ENCODE assay signal across 9 mouse cellular contexts in genomic region chr15:97813452-97814204, GRCm38 (mm10). TPM values are rescaled to one million over a fixed set of nuclear protein-coding genes. Genes with fewer than 3 reads are reported as not detected.
DNase-seq lines count a peak whose midpoint lies in the region; ATAC-seq lines count a peak whose summit lies in the region.
"Had no signal": no experiment of that assay in that cellular context is flagged by ENCODE, and none has a peak within 500 bp of the region (broad histone marks: within the 10 kb centered on the region; RNA-seq: fewer than 3 reads in every experiment).

No protein-coding gene starts in this region.

- H3K27ac ChIP-seq in heart, embryonic 15.5 days = peak overlapping the region; percentile 60
- peak overlapping the region; percentile 18; the same call in 1 of the 2 replicates for H3K27ac ChIP-seq in stomach, embryonic 15.5 days
- H3K27ac ChIP-seq: macrophage had no signal

- WGBS in heart, embryonic 15.5 days = 54% methylated on average over 21 of the region's 21 CpGs
- WGBS in stomach, embryonic 15.5 days = 39% methylated on average over 21 of the region's 21 CpGs

- peaks cover 23% of the 10 kb centered on the region for H3K36me3 ChIP-seq in heart, embryonic 15.5 days
- peaks cover 26% of the 10 kb centered on the region for H3K36me3 ChIP-seq in stomach, embryonic 15.5 days

- no peak for ATAC-seq in heart, embryonic 15.5 days (replicated peaks; ENCODE audit: insufficient number of reproducible peaks, insufficient read depth, low FRiP score, low read depth)
- ATAC-seq in stomach, embryonic 15.5 days (ENCODE audit: insufficient read depth, low FRiP score, low read depth) = no peak

- no peak overlapping the region for H3K4me3 ChIP-seq in heart, embryonic 15.5 days
- H3K4me3 ChIP-seq in stomach, embryonic 15.5 days (replicated peaks) = no peak overlapping the region

- no peak overlapping the region for H3K4me2 ChIP-seq in heart, embryonic 15.5 days
- peak overlapping the region; percentile 13; the same call in 1 of the 2 replicates for H3K4me2 ChIP-seq in stomach, embryonic 15.5 days

- H3K9me3 ChIP-seq in heart, embryonic 15.5 days (replicated peaks) = no peaks in the 10 kb centered on the region
- no peaks in the 10 kb centered on the region for H3K9me3 ChIP-seq in stomach, embryonic 15.5 days

- H3K9ac ChIP-seq in heart, embryonic 15.5 days = no peak overlapping the region
- H3K9ac ChIP-seq in stomach, embryonic 15.5 days = no peak overlapping the region

- H3K4me1 ChIP-seq in heart, embryonic 15.5 days (replicated peaks) = peaks cover 47% of the 10 kb centered on the region
- H3K4me1 ChIP-seq in stomach, embryonic 15.5 days = peaks cover 30% of the 10 kb centered on the region

- H3K27me3 ChIP-seq in heart, embryonic 15.5 days = no peaks in the 10 kb centered on the region
- H3K27me3 ChIP-seq in stomach, embryonic 15.5 days (replicated peaks) = no peaks in the 10 kb centered on the region

- DNase-seq in adrenal gland, adult 18-20 months (ENCODE audit: low spot score in 2 of 2) = peak; percentile 37 to 40
- no peak for DNase-seq in adrenal gland, adult 8-10 months
- DNase-seq in cerebellum, postnatal 25 days = peak; percentile 89 to 90
- peak; percentile 77 for DNase-seq in kidney, postnatal 14 days
- DNase-seq in frontal cortex, postnatal 25 days (ENCODE audit: low spot score in 2 of 2) = no peak
- DNase-seq in gastrocnemius, postnatal 25 days = no peak

RNA-seq across cellular contexts. Expression of gene Hdac7, which starts 30.7 kb away (rescaled TPM):
- total RNA-seq in adrenal gland, adult 18-20 months (2021) = 10 to 100 TPM; 29.7 to 55.2 TPM
- total RNA-seq in adrenal gland, adult 8-10 months (2022) = 100 to 1,000 TPM in 2 of 4 experiments, 10 to 100 TPM in 2; 86.1 to 106 (median 96.2) TPM
- 20.4 and 34.5 TPM in 2 replicates for polyA plus RNA-seq in heart, embryonic 15.5 days (2015; fragmentation: Nextera tagmentation; extraction: Ambion mirVana)
- polyA plus RNA-seq in stomach, embryonic 15.5 days (2015; fragmentation: Nextera tagmentation; extraction: Ambion mirVana) = 22.1 and 23.6 TPM in 2 replicates
- total RNA-seq in gastrocnemius, postnatal 25 days (2021) = 10 to 100 TPM; 11.9 to 15.0 TPM

RNA-seq across cellular contexts. Expression of gene Slc48a1, which starts 35.3 kb away (rescaled TPM):
- total RNA-seq in adrenal gland, adult 18-20 months (2021) = 100 to 1,000 TPM; 114 to 139 TPM
- 100 to 1,000 TPM; 120 to 216 (median 160) TPM for total RNA-seq in adrenal gland, adult 8-10 months (2022)
- 64.3 and 76.8 TPM in 2 replicates for polyA plus RNA-seq in heart, embryonic 15.5 days (2015; fragmentation: Nextera tagmentation; extraction: Ambion mirVana)
- polyA plus RNA-seq in stomach, embryonic 15.5 days (2015; fragmentation: Nextera tagmentation; extraction: Ambion mirVana) = 29.6 and 41.9 TPM in 2 replicates
- 10 to 100 TPM; 44.7 to 47.2 TPM for total RNA-seq in gastrocnemius, postnatal 25 days (2021)

RNA-seq across cellular contexts. Expression of gene Rapgef3, which starts 45.9 kb away (rescaled TPM):
- 10 to 100 TPM; 13.2 to 25.2 TPM for total RNA-seq in adrenal gland, adult 18-20 months (2021)
- total RNA-seq in adrenal gland, adult 8-10 months (2022) = 10 to 100 TPM; 12.2 to 39.5 (median 25.7) TPM
- 20.0 and 24.0 TPM in 2 replicates for polyA plus RNA-seq in heart, embryonic 15.5 days (2015; fragmentation: Nextera tagmentation; extraction: Ambion mirVana)
- polyA plus RNA-seq in stomach, embryonic 15.5 days (2015; fragmentation: Nextera tagmentation; extraction: Ambion mirVana) = 9.0 and 10.0 TPM in 2 replicates
- total RNA-seq in gastrocnemius, postnatal 25 days (2021) = 1 to 10 TPM; 3.7 to 8.1 TPM

Comparison
In these comparisons a context has a peak if more than half of its experiments do, and no peak if none do; other contexts are left out.
1. DNase-seq: peak in adrenal gland, adult 18-20 months (2 of 2), cerebellum, postnatal 25 days (2 of 2) and kidney, postnatal 14 days (single experiment); none in adrenal gland, adult 8-10 months (single experiment), frontal cortex, postnatal 25 days (0 of 2) and gastrocnemius, postnatal 25 days (single experiment).